In the genomic region with DNA sequence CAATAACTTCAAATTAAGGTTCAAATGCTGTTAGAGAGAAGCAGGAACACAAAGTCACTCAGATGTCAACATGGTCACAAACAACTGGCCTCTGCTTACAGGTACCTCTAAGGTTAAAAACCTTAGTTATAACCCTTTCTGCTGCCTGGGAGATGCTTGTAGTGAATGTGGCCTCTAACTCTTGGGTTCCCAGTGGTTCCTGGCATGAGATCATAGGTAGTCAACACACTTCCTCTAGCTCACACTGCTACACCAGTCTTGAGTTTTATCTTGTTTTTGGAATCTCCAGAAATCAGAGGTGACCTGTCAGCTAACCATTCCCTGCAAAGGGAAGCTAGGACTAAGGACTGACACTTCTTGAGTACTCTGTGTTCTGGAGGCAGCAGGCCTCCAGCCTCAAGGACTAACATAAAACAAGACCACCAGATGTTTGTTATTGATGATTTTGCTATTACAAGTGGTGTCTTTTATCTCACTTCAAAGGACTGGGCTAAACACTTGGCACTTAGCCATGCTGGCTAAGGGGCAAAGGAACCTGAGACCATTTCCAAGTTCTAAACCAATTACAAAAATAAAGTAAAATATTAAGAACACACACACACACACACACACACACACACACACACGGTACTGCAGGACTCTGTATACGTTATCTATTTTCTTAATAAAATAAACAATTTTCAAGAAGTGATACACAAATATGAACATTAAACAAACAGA, we compare ENCODE assay signal across 9 mouse cellular contexts. TPM values are rescaled to one million over a fixed set of nuclear protein-coding genes. Genes with fewer than 3 reads are reported as not detected.
A peak's percentile ranks its signal among the peaks of the same experiment; 100 is the strongest.
DNase-seq lines count a peak whose midpoint lies in the region; ATAC-seq lines count a peak whose summit lies in the region.
"Had no signal": no experiment of that assay in that cellular context is flagged by ENCODE, and none has a peak within 500 bp of the region (broad histone marks: within the 10 kb centered on the region; RNA-seq: fewer than 3 reads in every experiment).

No protein-coding gene starts in this region.

- peak overlapping the region; percentile 96 for H3K27ac ChIP-seq in heart, embryonic 15.5 days
- H3K27ac ChIP-seq in macrophage = peak overlapping the region; percentile 94

- peak; percentile 33 for DNase-seq in cerebellum, adult 11-12 months
- DNase-seq in cerebellum, adult 8-10 months = no peak
- DNase-seq in urinary bladder, adult 2 months (ENCODE audit: low spot score) = no peak
- no peak for DNase-seq in thymus, postnatal 4 days

- peaks cover 71% of the 10 kb centered on the region for H3K4me1 ChIP-seq in megakaryocyte, embryonic 14.5 days
- peaks cover 27% of the 10 kb centered on the region for H3K4me1 ChIP-seq in heart, embryonic 15.5 days (replicated peaks)

- H3K9ac ChIP-seq in heart, embryonic 15.5 days = 0 out of 2 replicates have a peak overlapping the region, but pooled peaks have one; percentile 87

- no peaks in the 10 kb centered on the region for H3K27me3 ChIP-seq in megakaryocyte, embryonic 14.5 days (replicated peaks)
- H3K27me3 ChIP-seq in heart, embryonic 15.5 days = no peaks in the 10 kb centered on the region

- H3K36me3 ChIP-seq in megakaryocyte, embryonic 14.5 days (replicated peaks; ENCODE audit: low read length) = peaks cover 31% of the 10 kb centered on the region
- H3K36me3 ChIP-seq in heart, embryonic 15.5 days = no peaks in the 10 kb centered on the region
- H3K36me3 ChIP-seq in macrophage (ENCODE audit: inconsistent target) = no peaks in the 10 kb centered on the region

- ATAC-seq in megakaryocyte, adult 5-6 weeks (ENCODE audit: poor library complexity, severe bottlenecking) = no peak
- ATAC-seq in heart, embryonic 15.5 days (replicated peaks; ENCODE audit: insufficient number of reproducible peaks, insufficient read depth, low FRiP score, low read depth) = no peak

- no peaks in the 10 kb centered on the region for H3K9me3 ChIP-seq in megakaryocyte, embryonic 14.5 days
- no peaks in the 10 kb centered on the region for H3K9me3 ChIP-seq in heart, embryonic 15.5 days (replicated peaks)

- WGBS in heart, embryonic 15.5 days = 44% methylated on average over 2 of the region's 2 CpGs
- WGBS in macrophage (ENCODE audit: missing documents) = 64% methylated on average over 2 of the region's 2 CpGs

- H3K4me2 ChIP-seq in heart, embryonic 15.5 days = peak overlapping the region; percentile 75

- peaks cover 48% of the 10 kb centered on the region for H3K79me2 ChIP-seq in macrophage (ENCODE audit: inconsistent target)

- peak overlapping the region; percentile 96 for H3K4me3 ChIP-seq in megakaryocyte, embryonic 14.5 days (replicated peaks)
- peak overlapping the region; percentile 86 for H3K4me3 ChIP-seq in heart, embryonic 15.5 days
- H3K4me3 ChIP-seq in macrophage (ENCODE audit: inconsistent target) = peak overlapping the region; percentile 79

RNA-seq across cellular contexts. Expression of a gene that starts 1.6 kb away (rescaled TPM):
- polyA plus RNA-seq in megakaryocyte, embryonic 14.5 days (2012; ENCODE audit: insufficient read depth, low replicate concordance) = 1.9 and 5.3 TPM in 2 replicates
- 20.3 and 24.4 TPM in 2 replicates for total RNA-seq in megakaryocyte, adult 5-6 weeks (2015)
- total RNA-seq in megakaryocyte, adult 5-6 weeks (2017) = 18.2 and 22.2 TPM in 2 replicates
- 30.9 and 33.4 TPM in 2 replicates for polyA plus RNA-seq in heart, embryonic 15.5 days (2015; fragmentation: Nextera tagmentation; extraction: Ambion mirVana)
- 100 to 1,000 TPM in 20 of 26 experiments, 10 to 100 TPM in 6; 74.3 to 258 (median 164) TPM for total RNA-seq in macrophage (2018; cell fraction: chromatin; rRNA removed)
- total RNA-seq in macrophage (2018; cell fraction: cytosol; rRNA removed) = 10 to 100 TPM in 22 of 26 experiments, 1 to 10 TPM in 4; 6.9 to 26.7 (median 14.4) TPM
- total RNA-seq in macrophage (2018; cell fraction: nucleus; rRNA removed) = 100 to 1,000 TPM in 1 of 26 experiments, 10 to 100 TPM in 25; 29.2 to 106 (median 71.1) TPM
- polyA plus RNA-seq in macrophage (2018) = 10.0 to 13.5 TPM (median 12.8 TPM) in 3 replicates
- 12.8 and 24.5 TPM in 2 replicates for polyA plus RNA-seq in urinary bladder, adult 2 months (2012; rRNA removed)

RNA-seq across cellular contexts. Expression of a gene that starts 11.7 kb away (rescaled TPM):
- not detected in 2 replicates for polyA plus RNA-seq in megakaryocyte, embryonic 14.5 days (2012; ENCODE audit: insufficient read depth, low replicate concordance)
- 0.16 TPM in 1 of 2 replicates, not detected in the other for total RNA-seq in megakaryocyte, adult 5-6 weeks (2015)
- total RNA-seq in megakaryocyte, adult 5-6 weeks (2017) = 0.18 and 0.33 TPM in 2 replicates
- not detected in 2 replicates for polyA plus RNA-seq in heart, embryonic 15.5 days (2015; fragmentation: Nextera tagmentation; extraction: Ambion mirVana)
- under 1 TPM in 3 of 26 experiments, not detected in 23; 0.17 to 0.25 (median 0.18) TPM for total RNA-seq in macrophage (2018; cell fraction: chromatin; rRNA removed)
- total RNA-seq in macrophage (2018; cell fraction: cytosol; rRNA removed) = under 1 TPM in 15 of 26 experiments, not detected in 11; 0.03 to 0.10 (median 0.05) TPM
- under 1 TPM in 11 of 26 experiments, not detected in 15; 0.06 to 0.60 (median 0.17) TPM for total RNA-seq in macrophage (2018; cell fraction: nucleus; rRNA removed)
- polyA plus RNA-seq in macrophage (2018) = 0.06 TPM in 1 of 3 replicates, not detected in the others
- 0.60 and 0.80 TPM in 2 replicates for polyA plus RNA-seq in urinary bladder, adult 2 months (2012; rRNA removed)
- total RNA-seq: heart, postnatal 36 days had no signal

RNA-seq across cellular contexts. Expression of a gene that starts 43.9 kb away (rescaled TPM):
- not detected in 2 replicates for polyA plus RNA-seq in megakaryocyte, embryonic 14.5 days (2012; ENCODE audit: insufficient read depth, low replicate concordance)
- total RNA-seq in megakaryocyte, adult 5-6 weeks (2015) = 1.4 and 3.7 TPM in 2 replicates
- 0.89 and 2.7 TPM in 2 replicates for total RNA-seq in megakaryocyte, adult 5-6 weeks (2017)
- 0.42 and 1.3 TPM in 2 replicates for polyA plus RNA-seq in heart, embryonic 15.5 days (2015; fragmentation: Nextera tagmentation; extraction: Ambion mirVana)
- total RNA-seq in macrophage (2018; cell fraction: chromatin; rRNA removed) = under 1 TPM in 1 of 26 experiments, not detected in 25; 0.33 TPM
- under 1 TPM in 10 of 26 experiments, not detected in 16; 0.06 to 0.28 (median 0.10) TPM for total RNA-seq in macrophage (2018; cell fraction: cytosol; rRNA removed)
- under 1 TPM in 2 of 26 experiments, not detected in 24; 0.28 to 0.42 TPM for total RNA-seq in macrophage (2018; cell fraction: nucleus; rRNA removed)
- polyA plus RNA-seq in macrophage (2018) = 0.09 TPM in 1 of 3 replicates, not detected in the others
- polyA plus RNA-seq in urinary bladder, adult 2 months (2012; rRNA removed) = 1.4 and 1.5 TPM in 2 replicates
- total RNA-seq: heart, postnatal 36 days had no signal
